Mouse (Mus musculus) forebrain, embryonic 11.5 days (tissue): Measurements from ENCODE around the gene Tob2. TPM values are rescaled to one million over a fixed set of nuclear protein-coding genes. Genes with fewer than 3 reads are reported as not detected.

ENCODE experiments used
- ATAC-seq: fragments of 200-750 bp; cut with Nextera tagmentation; replicated peaks from 2 replicates; pipeline ENCODE4 v1.8.0; 2017; ENCODE audit warnings: moderate TSS enrichment; ENCODE audit not compliant: low FRiP score
- DNase-seq: peaks from one replicate; pipeline ENCODE4 v3.0.0-alpha.2; 2017; ENCODE audit warnings: low spot score
- H3K27ac ChIP-seq: fragments of 300-500 bp; sonication (generic); 2 replicates; pipeline ENCODE4 v1.5.1; 2014; ENCODE audit warnings: low read depth, low read length
- H3K27me3 ChIP-seq: fragments of 300-500 bp; sonication (generic); 2 replicates; pipeline ENCODE4 v1.6.1; 2014; ENCODE audit warnings: mild to moderate bottlenecking, low read length, mixed read lengths; ENCODE audit not compliant: control insufficient read depth, insufficient read depth
- H3K36me3 ChIP-seq: fragments of 300-500 bp; sonication (generic); 2 replicates; pipeline ENCODE4 v1.6.1; 2014; ENCODE audit warnings: mild to moderate bottlenecking, low read length, moderate library complexity, mixed read lengths; ENCODE audit not compliant: control insufficient read depth, insufficient read depth
- H3K4me1 ChIP-seq: fragments of 300-500 bp; sonication (generic); replicated peaks from 2 replicates; pipeline ENCODE4 v1.6.1; 2014; ENCODE audit warnings: low read length, mixed read lengths; ENCODE audit not compliant: control insufficient read depth, insufficient read depth
- H3K4me2 ChIP-seq: fragments of 300-500 bp; sonication (generic); 2 replicates; pipeline ENCODE4 v1.6.1; 2014; ENCODE audit warnings: low read depth, mild to moderate bottlenecking, low read length, moderate library complexity, mixed read lengths; ENCODE audit not compliant: severe bottlenecking
- H3K4me3 ChIP-seq: fragments of 300-500 bp; sonication (generic); 2 replicates; pipeline ENCODE4 v1.5.1; 2014; ENCODE audit warnings: low read depth, low read length
- H3K9ac ChIP-seq: fragments of 300-500 bp; sonication (generic); 2 replicates; pipeline ENCODE4 v1.6.1; 2014; ENCODE audit warnings: low read length
- H3K9me3 ChIP-seq: fragments of 300-500 bp; sonication (generic); 2 replicates; pipeline ENCODE4 v1.6.1; 2016; ENCODE audit warnings: low read length, mixed read lengths; ENCODE audit not compliant: control insufficient read depth
- WGBS: fragments of 180-500 bp; shearing (Covaris S2); extraction: QIAGEN DNeasy Blood & Tissue Kit; methylation state at CpG from one replicate; pipeline ENCODE4 v1.1.7; 2014; 5-methylcytosine and 5-hydroxymethylcytosine counted together
- polyA plus RNA-seq: library from polyadenylated mRNA; unstranded; fragments of >200 nt; fragmentation: Nextera tagmentation; extraction: Ambion mirVana; gene quantifications from 2 replicates; pipeline ENCODE4 v1.2.1, GENCODE M21; 2014

Tob2 gene
- polyA plus RNA-seq, 1 experiment from 2014 or later, result 23.6 TPM

- no peak for DNase-seq
- H3K4me1 ChIP-seq, result no peaks in the 10 kb centered on the region
- no peak overlapping the region for H3K4me3 ChIP-seq
- no peaks in the 10 kb centered on the region for H3K27me3 ChIP-seq
- no peak overlapping the region for H3K27ac ChIP-seq
- WGBS, result 88% methylated on average over 5 of the region's 5 CpGs
- no peaks in the 10 kb centered on the region for H3K9me3 ChIP-seq
- H3K36me3 ChIP-seq, result peaks cover 6% of the 10 kb centered on the region; the same call in 1 of the 2 replicates
- no peak overlapping the region for H3K9ac ChIP-seq
- no peak overlapping the region for H3K4me2 ChIP-seq
- no peak for ATAC-seq
Measured at GRCm38 (mm10) chr15:81847861-81848260, 10.7 kb downstream of the Tob2 start.

- H3K27me3 ChIP-seq, result no peaks in the 10 kb centered on the region
- no peak overlapping the region for H3K27ac ChIP-seq
- H3K36me3 ChIP-seq, result peaks cover 6% of the 10 kb centered on the region; the same call in 1 of the 2 replicates
- no peaks in the 10 kb centered on the region for H3K4me1 ChIP-seq
- DNase-seq (no peak), ATAC-seq (no peak)
- no peaks in the 10 kb centered on the region for H3K9me3 ChIP-seq
- no peak overlapping the region for H3K4me2 ChIP-seq
- 89% methylated on average over 4 of the region's 4 CpGs for WGBS
- H3K4me3 ChIP-seq, result no peak overlapping the region
- no peak overlapping the region for H3K9ac ChIP-seq
Measured at GRCm38 (mm10) chr15:81847161-81847560, 11.4 kb downstream of the Tob2 start.

- H3K4me2 ChIP-seq, result no peak overlapping the region
- WGBS, result 90% methylated on average over 9 of the region's 9 CpGs
- DNase-seq (no peak), ATAC-seq (no peak)
- H3K4me3 ChIP-seq, result no peak overlapping the region
- no peaks in the 10 kb centered on the region for H3K9me3 ChIP-seq
- H3K4me1 ChIP-seq, result no peaks in the 10 kb centered on the region
- peaks cover 6% of the 10 kb centered on the region; the same call in 1 of the 2 replicates for H3K36me3 ChIP-seq
- no peak overlapping the region for H3K9ac ChIP-seq
- no peaks in the 10 kb centered on the region for H3K27me3 ChIP-seq
- no peak overlapping the region for H3K27ac ChIP-seq
Measured at GRCm38 (mm10) chr15:81846755-81847154, 11.8 kb downstream of the Tob2 start.

DNA sequence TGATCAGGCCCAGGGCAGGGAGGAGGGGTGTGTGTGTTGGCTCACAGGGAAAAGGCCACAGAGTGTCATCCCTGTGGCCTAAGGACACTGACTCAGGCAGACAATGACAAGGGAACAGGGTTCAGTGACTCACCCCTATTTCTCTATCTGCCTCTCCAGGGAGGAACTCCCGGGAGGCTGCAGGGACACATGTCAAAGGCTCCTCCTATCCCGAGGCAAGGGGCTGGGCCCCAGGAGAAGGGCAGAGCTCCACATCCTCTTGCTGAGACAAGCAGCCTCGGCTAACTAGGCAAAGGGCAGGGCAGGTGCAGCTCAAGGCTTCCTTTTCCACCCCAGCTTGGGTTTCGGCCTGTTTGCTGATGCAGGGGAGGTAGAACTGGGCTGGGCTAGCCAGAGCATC, 12.9 kb downstream of the Tob2 start:
- Histone ChIP-seq H3K36me3 (peaks cover 2% of the 10 kb centered on the region; the same call in 1 of the 2 replicates), H3K4me1 (no peaks in the 10 kb centered on the region), H3K9ac (no peak overlapping the region), H3K4me3 (no peak overlapping the region), H3K4me2 (no peak overlapping the region), H3K9me3 (no peaks in the 10 kb centered on the region), H3K27me3 (no peaks in the 10 kb centered on the region), H3K27ac (no peak overlapping the region)
- ATAC-seq (no peak), DNase-seq (no peak)
- 35% methylated on average over 4 of the region's 4 CpGs for WGBS

DNA sequence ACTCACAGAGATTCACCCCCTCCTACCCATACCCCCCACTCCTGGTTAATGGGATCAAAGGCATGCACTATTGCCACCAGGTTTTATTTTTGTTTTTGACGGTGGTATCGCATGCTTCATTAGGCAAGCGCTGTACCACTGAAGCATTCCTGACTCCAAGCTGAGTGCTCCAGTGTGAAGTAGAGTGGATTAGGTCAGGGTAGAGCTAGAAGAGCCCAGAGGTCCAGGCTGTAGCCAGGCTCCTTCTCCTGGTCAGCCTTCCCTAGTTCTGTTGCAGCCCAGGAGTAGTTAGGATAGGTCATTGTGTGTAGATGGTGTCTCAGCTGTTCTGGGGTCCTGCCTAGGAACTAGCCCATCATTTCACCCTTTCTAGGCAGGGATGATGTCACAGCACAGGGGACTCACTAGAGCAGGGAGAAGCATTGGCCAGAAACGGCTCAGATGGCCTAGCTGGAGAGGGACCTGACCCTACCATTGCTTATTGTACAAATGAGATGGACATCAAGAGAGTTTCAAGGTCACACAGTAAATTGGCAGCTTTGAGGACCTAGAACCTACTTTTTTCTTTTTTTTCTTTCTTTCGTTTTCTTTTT, 13.5 kb downstream of the Tob2 start:
- WGBS, result 64% methylated on average over 5 of the region's 5 CpGs
- no peak for DNase-seq
- no peak for ATAC-seq

DNA sequence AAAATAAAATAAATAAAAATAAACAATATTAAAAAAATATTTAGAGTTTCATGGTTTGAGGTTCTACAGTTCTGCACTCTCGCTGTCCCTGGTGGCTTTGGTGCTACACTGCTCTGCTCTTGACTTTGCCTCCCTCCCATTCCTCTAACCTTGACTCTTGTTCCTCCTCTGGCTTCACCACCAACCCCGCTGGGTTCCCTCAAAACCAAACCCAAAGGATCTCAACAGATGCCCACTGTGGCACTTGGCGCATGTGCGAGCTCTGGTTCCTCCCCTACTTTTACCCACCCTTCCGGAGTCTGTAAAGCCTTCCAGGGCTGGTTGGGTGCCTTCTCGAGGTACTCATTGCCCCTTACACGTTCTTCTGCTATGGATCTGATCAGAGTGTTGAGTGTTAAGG, 16.3 kb downstream of the Tob2 start:
- DNase-seq (no peak), ATAC-seq (no peak)
- Histone ChIP-seq H3K9ac (no peak overlapping the region), H3K9me3 (no peaks in the 10 kb centered on the region), H3K4me1 (no peaks in the 10 kb centered on the region), H3K27ac (no peak overlapping the region), H3K36me3 (no peaks in the 10 kb centered on the region), H3K4me2 (no peak overlapping the region), H3K27me3 (no peaks in the 10 kb centered on the region), H3K4me3 (no peak overlapping the region)
- 91% methylated on average over 7 of the region's 7 CpGs for WGBS

More for the DNA sequence above, 13.5 kb downstream of the Tob2 start:
- Histone ChIP-seq H3K27me3 (no peaks in the 10 kb centered on the region), H3K27ac (no peak overlapping the region), H3K4me3 (no peak overlapping the region), H3K4me2 (no peak overlapping the region), H3K9ac (no peak overlapping the region), H3K4me1 (no peaks in the 10 kb centered on the region), H3K36me3 (no peaks in the 10 kb centered on the region; the same call in 1 of the 2 replicates), H3K9me3 (no peaks in the 10 kb centered on the region)

- 93% methylated on average over 7 of the region's 7 CpGs for WGBS
- no peak for ATAC-seq
Measured at GRCm38 (mm10) chr15:81840306-81840705, 18.3 kb downstream of the Tob2 start.

GRCm38 (mm10) chr15:81839634-81840033, 19.0 kb downstream of the Tob2 start:
- Histone ChIP-seq H3K27me3 (no peaks in the 10 kb centered on the region; the same call in 1 of the 2 replicates), H3K9ac (no peak overlapping the region), H3K4me1 (0 out of 2 replicates have a peak, but pooled peaks cover 2% of the 10 kb centered on the region), H3K27ac (no peak overlapping the region), H3K9me3 (no peaks in the 10 kb centered on the region), H3K4me2 (no peak overlapping the region), H3K4me3 (no peak overlapping the region), H3K36me3 (no peaks in the 10 kb centered on the region)
- DNase-seq, result no peak
- 77% methylated on average over 5 of the region's 5 CpGs for WGBS
- no peak for ATAC-seq

More at GRCm38 (mm10) chr15:81840306-81840705, 18.3 kb downstream of the Tob2 start:
- Histone ChIP-seq H3K36me3 (no peaks in the 10 kb centered on the region), H3K4me1 (0 out of 2 replicates have a peak, but pooled peaks cover 2% of the 10 kb centered on the region), H3K4me2 (no peak overlapping the region), H3K9me3 (no peaks in the 10 kb centered on the region), H3K9ac (no peak overlapping the region), H3K27ac (no peak overlapping the region), H3K27me3 (no peaks in the 10 kb centered on the region; the same call in 1 of the 2 replicates), H3K4me3 (no peak overlapping the region)
- no peak for DNase-seq
